In genomic region chr4:117886644-117887043, GRCm38 (mm10) we compare ENCODE assay signal across 8 mouse cellular contexts. TPM values are rescaled to one million over a fixed set of nuclear protein-coding genes. Genes with fewer than 3 reads are reported as not detected.
DNase-seq lines count a peak whose midpoint lies in the region; ATAC-seq and TF ChIP-seq lines count a peak whose summit lies in the region.

No protein-coding gene starts in this region.

- no peak for TF ChIP-seq CTCF in layer of hippocampus, adult 2 months (conservative IDR thresholded peaks at IDR 0.05)
- TF ChIP-seq CTCF in intestine, postnatal 0 days (IDR thresholded peaks at IDR 0.05; ENCODE audit: low read depth), result no peak

- peaks cover 26% of the 10 kb centered on the region for H3K36me3 ChIP-seq in intestine, postnatal 0 days (ENCODE audit: control insufficient read depth, insufficient read depth)
- H3K36me3 ChIP-seq in stomach, embryonic 14.5 days (ENCODE audit: control insufficient read depth, insufficient read depth, low read length), result peaks cover 13% of the 10 kb centered on the region; the same call in 1 of the 2 replicates

- peak; percentile 43 for ATAC-seq in erythroblast, adult 5-6 weeks (replicated peaks; ENCODE audit: low FRiP score, poor library complexity, severe bottlenecking)
- peak; percentile 5; the same call in 1 of the 2 replicates for ATAC-seq in intestine, postnatal 0 days
- ATAC-seq in stomach, embryonic 14.5 days (ENCODE audit: insufficient number of reproducible peaks, insufficient read depth, low FRiP score, low read depth), result no peak
- no peak for ATAC-seq in frontal cortex, adult (ENCODE audit: low TSS enrichment)

- peak overlapping the region; percentile 98 for H3K4me2 ChIP-seq in intestine, postnatal 0 days (replicated peaks; ENCODE audit: low read depth)
- peak overlapping the region; percentile 67 for H3K4me2 ChIP-seq in stomach, embryonic 14.5 days (replicated peaks; ENCODE audit: low read depth, low read length)

- peak overlapping the region; percentile 64 for H3K4me3 ChIP-seq in layer of hippocampus, adult 2 months
- peak overlapping the region; percentile 98 for H3K4me3 ChIP-seq in intestine, postnatal 0 days (ENCODE audit: low read depth, low read length)
- H3K4me3 ChIP-seq in stomach, embryonic 14.5 days (ENCODE audit: low read depth, low read length), result peak overlapping the region; percentile 94

- no peak for DNase-seq in layer of hippocampus, adult 2 months (ENCODE audit: low spot score in 2 of 2)
- DNase-seq in layer of hippocampus, adult 18-20 months (ENCODE audit: low spot score in 2 of 2), result no peak
- DNase-seq in lung, postnatal 10 days, result peak; percentile 30
- DNase-seq in adrenal gland, postnatal 4 days (ENCODE audit: low spot score in 2 of 2), result no peak

- no peaks in the 10 kb centered on the region for H3K27me3 ChIP-seq in intestine, postnatal 0 days (replicated peaks; ENCODE audit: control insufficient read depth, insufficient read depth, low read length)
- no peaks in the 10 kb centered on the region for H3K27me3 ChIP-seq in stomach, embryonic 14.5 days (ENCODE audit: control insufficient read depth, insufficient read depth, low read length)

- H3K4me1 ChIP-seq in intestine, postnatal 0 days (replicated peaks; ENCODE audit: control insufficient read depth, insufficient read depth, low read length), result 0 out of 2 replicates have a peak, but pooled peaks cover 6% of the 10 kb centered on the region
- peaks cover 21% of the 10 kb centered on the region for H3K4me1 ChIP-seq in stomach, embryonic 14.5 days (ENCODE audit: control insufficient read depth, insufficient read depth, low read length)

- WGBS in intestine, postnatal 0 days, result 1% methylated on average over 24 of the region's 24 CpGs
- WGBS in stomach, embryonic 14.5 days, result 2% methylated on average over 24 of the region's 24 CpGs

- peak overlapping the region; percentile 97 for H3K27ac ChIP-seq in layer of hippocampus, adult 2 months
- H3K27ac ChIP-seq in intestine, postnatal 0 days (ENCODE audit: low read depth, low read length), result peak overlapping the region; percentile 68
- no peak overlapping the region for H3K27ac ChIP-seq in stomach, embryonic 14.5 days (ENCODE audit: low read length)

- H3K9me3 ChIP-seq in intestine, postnatal 0 days (ENCODE audit: control insufficient read depth), result no peaks in the 10 kb centered on the region
- H3K9me3 ChIP-seq in stomach, embryonic 14.5 days (ENCODE audit: control insufficient read depth, low read depth, low read length), result no peaks in the 10 kb centered on the region

- H3K9ac ChIP-seq in intestine, postnatal 0 days (ENCODE audit: low read depth, low read length), result peak overlapping the region; percentile 89
- peak overlapping the region; percentile 81 for H3K9ac ChIP-seq in stomach, embryonic 14.5 days (replicated peaks; ENCODE audit: low read depth, low read length)

RNA-seq across cellular contexts. Expression of gene Atp6v0b, which starts 0.5 kb away (rescaled TPM):
- 100 to 1,000 TPM; 411 to 424 TPM for total RNA-seq in layer of hippocampus, adult 2 months (2021)
- total RNA-seq in layer of hippocampus, adult 18-20 months (2021), result 100 to 1,000 TPM; 398 to 399 TPM
- total RNA-seq in erythroblast, adult 5-6 weeks (2015; ENCODE audit: low replicate concordance), result 214 and 246 TPM in 2 replicates
- 60.4 and 72.2 TPM in 2 replicates for total RNA-seq in erythroblast, adult 5-6 weeks (2017; ENCODE audit: low replicate concordance)
- 441 and 442 TPM in 2 replicates for polyA plus RNA-seq in intestine, postnatal 0 days (2015; fragmentation: Nextera tagmentation; extraction: Ambion mirVana)
- polyA plus RNA-seq in stomach, embryonic 14.5 days (2014; fragmentation: Nextera tagmentation; extraction: Ambion mirVana), result 186 and 200 TPM in 2 replicates
- total RNA-seq in adrenal gland, postnatal 4 days (2021), result 100 to 1,000 TPM; 139 to 148 TPM

RNA-seq across cellular contexts. Expression of gene B4galt2, which starts 3.4 kb away (rescaled TPM):
- total RNA-seq in layer of hippocampus, adult 2 months (2021), result 10 to 100 TPM; 58.6 to 61.3 TPM
- 10 to 100 TPM; 60.4 to 65.2 TPM for total RNA-seq in layer of hippocampus, adult 18-20 months (2021)
- total RNA-seq in erythroblast, adult 5-6 weeks (2015; ENCODE audit: low replicate concordance), result 0.19 TPM in 1 of 2 replicates, not detected in the other
- 0.14 TPM in 1 of 2 replicates, not detected in the other for total RNA-seq in erythroblast, adult 5-6 weeks (2017; ENCODE audit: low replicate concordance)
- 8.7 and 8.9 TPM in 2 replicates for polyA plus RNA-seq in intestine, postnatal 0 days (2015; fragmentation: Nextera tagmentation; extraction: Ambion mirVana)
- 30.3 and 32.1 TPM in 2 replicates for polyA plus RNA-seq in stomach, embryonic 14.5 days (2014; fragmentation: Nextera tagmentation; extraction: Ambion mirVana)
- total RNA-seq in adrenal gland, postnatal 4 days (2021), result 10 to 100 TPM; 32.6 to 34.6 TPM

RNA-seq across cellular contexts. Expression of gene Dph2, which starts 5.2 kb away (rescaled TPM):
- 10 to 100 TPM; 10.1 to 12.1 TPM for total RNA-seq in layer of hippocampus, adult 2 months (2021)
- 10 to 100 TPM; 11.2 TPM for total RNA-seq in layer of hippocampus, adult 18-20 months (2021)
- total RNA-seq in erythroblast, adult 5-6 weeks (2015; ENCODE audit: low replicate concordance), result 0.96 and 2.9 TPM in 2 replicates
- total RNA-seq in erythroblast, adult 5-6 weeks (2017; ENCODE audit: low replicate concordance), result 0.51 and 1.5 TPM in 2 replicates
- polyA plus RNA-seq in intestine, postnatal 0 days (2015; fragmentation: Nextera tagmentation; extraction: Ambion mirVana), result 5.0 and 5.5 TPM in 2 replicates
- 19.2 and 19.9 TPM in 2 replicates for polyA plus RNA-seq in stomach, embryonic 14.5 days (2014; fragmentation: Nextera tagmentation; extraction: Ambion mirVana)
- total RNA-seq in adrenal gland, postnatal 4 days (2021), result 1 to 10 TPM; 9.6 to 9.8 TPM

RNA-seq across cellular contexts. Expression of gene Ccdc24, which starts 14.3 kb away (rescaled TPM):
- total RNA-seq in layer of hippocampus, adult 2 months (2021), result 1 to 10 TPM in 1 of 2 experiments, under 1 TPM in 1; 0.79 to 2.0 TPM
- total RNA-seq in layer of hippocampus, adult 18-20 months (2021), result under 1 TPM; 0.28 to 0.72 TPM
- not detected in 2 replicates for total RNA-seq in erythroblast, adult 5-6 weeks (2015; ENCODE audit: low replicate concordance)
- 0.43 and 5.3 TPM in 2 replicates for total RNA-seq in erythroblast, adult 5-6 weeks (2017; ENCODE audit: low replicate concordance)
- polyA plus RNA-seq in intestine, postnatal 0 days (2015; fragmentation: Nextera tagmentation; extraction: Ambion mirVana), result 0.64 and 0.80 TPM in 2 replicates
- 2.0 and 2.4 TPM in 2 replicates for polyA plus RNA-seq in stomach, embryonic 14.5 days (2014; fragmentation: Nextera tagmentation; extraction: Ambion mirVana)
- total RNA-seq in adrenal gland, postnatal 4 days (2021), result 1 to 10 TPM in 1 of 2 experiments, under 1 TPM in 1; 0.96 to 1.4 TPM

RNA-seq across cellular contexts. Expression of gene Ipo13, which starts 28.2 kb away (rescaled TPM):
- 100 to 1,000 TPM; 133 to 138 TPM for total RNA-seq in layer of hippocampus, adult 2 months (2021)
- 100 to 1,000 TPM; 135 to 143 TPM for total RNA-seq in layer of hippocampus, adult 18-20 months (2021)
- 8.5 and 14.2 TPM in 2 replicates for total RNA-seq in erythroblast, adult 5-6 weeks (2015; ENCODE audit: low replicate concordance)
- 3.2 and 4.0 TPM in 2 replicates for total RNA-seq in erythroblast, adult 5-6 weeks (2017; ENCODE audit: low replicate concordance)
- polyA plus RNA-seq in intestine, postnatal 0 days (2015; fragmentation: Nextera tagmentation; extraction: Ambion mirVana), result 15.8 and 18.2 TPM in 2 replicates
- polyA plus RNA-seq in stomach, embryonic 14.5 days (2014; fragmentation: Nextera tagmentation; extraction: Ambion mirVana), result 37.3 and 39.8 TPM in 2 replicates
- 10 to 100 TPM; 43.9 to 45.1 TPM for total RNA-seq in adrenal gland, postnatal 4 days (2021)

Comparison
In these comparisons a context has a peak if more than half of its experiments do, and no peak if none do; other contexts are left out.
1. ATAC-seq: peak in erythroblast, adult 5-6 weeks (single experiment) and intestine, postnatal 0 days (single experiment); none in stomach, embryonic 14.5 days (single experiment) and frontal cortex, adult (single experiment).
2. RNA of gene B4galt2, which starts 3.4 kb away (total RNA-seq): 60.4 to 65.2 TPM in layer of hippocampus, adult 18-20 months, 58.6 to 61.3 TPM in layer of hippocampus, adult 2 months and 32.6 to 34.6 TPM in adrenal gland, postnatal 4 days; 0.14 to 0.19 TPM in erythroblast, adult 5-6 weeks; every median in the first group is over 10 times any median in the second.
3. Peak in every context shown above with its lines, with median percentiles within 50 percentile points of each other: H3K4me3 ChIP-seq.